Mouse (Mus musculus): Measurements from ENCODE around the gene Ncoa5.

DNA sequence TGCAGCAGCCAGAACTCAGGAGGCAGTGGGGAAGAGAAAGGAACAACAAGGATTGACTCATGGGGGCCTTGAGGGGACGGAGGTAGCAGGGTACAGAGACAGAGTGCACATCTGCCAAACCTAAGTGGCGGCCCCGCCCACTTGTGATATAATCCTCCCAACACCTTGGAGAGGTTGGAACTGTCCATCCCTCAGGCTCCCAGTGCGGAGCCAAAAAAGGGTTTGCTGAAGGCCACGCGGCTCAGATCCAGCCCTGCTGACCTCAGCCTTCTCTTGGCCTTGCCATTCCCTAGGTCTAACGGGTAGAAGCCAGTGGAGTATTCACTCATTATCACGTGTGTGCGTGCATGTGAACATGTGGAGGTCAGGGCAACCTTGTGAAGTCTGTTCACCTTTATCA is 46.0 kb upstream of the Ncoa5 start:
- TF ChIP-seq POLR2A (IDR thresholded peaks at IDR 0.05; ENCODE audit: low read depth, low read length), result no peak
- TF ChIP-seq CTCF (conservative IDR thresholded peaks at IDR 0.05; ENCODE audit: insufficient read depth, insufficient read length, low read depth, low read length), result no peak
